Mouse (Mus musculus) mouse trophoblast stem cell (cell line): ENCODE data around the gene H2-T24.

Experiments
- in situ Hi-C, 2 experiments: fragments of 300-500 bp; cut with MseI, MboI; formaldehyde crosslinking; loops; 2 replicates in 1 of 2; 3 replicates in 1 of 2; pipeline ENCODE4 v1.15.1; 2025

The H2-T24 gene

GRCm38 (mm10) chr17:35991781-35992180 is 28.6 kb downstream of the H2-T24 start:
- in situ Hi-C loops = loop anchor here (5.0 kb wide), 1 partner anchor 54 kb away; no protein-coding TSS in a partner anchor

DNA sequence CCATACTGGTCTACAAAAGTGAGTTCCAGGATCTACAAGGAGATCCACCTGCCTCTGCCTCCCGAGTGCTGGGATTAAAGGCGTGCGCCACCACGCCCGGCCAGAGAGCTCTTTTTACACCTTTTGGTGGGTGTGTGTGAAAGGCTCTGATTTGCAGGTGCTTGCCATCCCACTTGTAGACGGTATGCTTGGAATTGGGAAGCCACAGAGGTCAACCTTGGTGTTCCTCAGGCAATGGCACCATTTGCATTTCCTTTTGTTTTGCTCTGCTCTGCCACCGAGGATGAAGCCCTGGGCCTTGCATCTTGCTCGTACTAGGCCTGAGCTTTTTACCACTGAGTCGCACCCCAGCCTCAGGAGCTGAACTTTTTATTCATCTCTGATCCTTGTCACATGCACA is 38.6 kb downstream of the H2-T24 start:
- in situ Hi-C loops = no loop called here

DNA sequence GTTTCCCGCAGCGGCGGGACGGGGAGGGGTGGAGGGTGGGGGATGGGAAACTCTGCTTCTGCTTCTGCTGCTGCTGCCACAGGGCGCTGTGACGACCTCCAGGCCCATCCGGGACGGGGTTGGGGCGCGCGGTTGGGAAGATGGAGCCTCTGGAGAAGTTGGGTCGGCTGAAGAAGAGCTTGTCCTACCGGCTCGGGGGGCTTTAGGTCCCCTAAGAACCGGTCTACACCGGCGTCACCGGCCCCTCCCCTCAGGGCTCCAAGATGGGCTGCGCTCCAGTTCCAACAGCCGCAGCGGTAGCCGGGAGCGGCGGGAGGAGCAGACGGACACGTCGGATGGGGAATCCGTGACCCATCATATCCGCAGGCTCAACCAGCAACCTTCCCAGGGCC is 40.0 kb downstream of the H2-T24 start:
- in situ Hi-C loops = no loop called here

- in situ Hi-C loops = no loop called here
Observed at GRCm38 (mm10) chr17:35979401-35980362, 40.7 kb downstream of the H2-T24 start, which contains the start of the genes Gnl1 and Prr3. TSS of gene Gnl1 (plus strand) at chr17:35979851. TSS of gene Prr3 (minus strand) at chr17:35980236.

- in situ Hi-C loops = no loop called here
Observed at GRCm38 (mm10) chr17:35978811-35979400, 41.5 kb downstream of the H2-T24 start.

DNA sequence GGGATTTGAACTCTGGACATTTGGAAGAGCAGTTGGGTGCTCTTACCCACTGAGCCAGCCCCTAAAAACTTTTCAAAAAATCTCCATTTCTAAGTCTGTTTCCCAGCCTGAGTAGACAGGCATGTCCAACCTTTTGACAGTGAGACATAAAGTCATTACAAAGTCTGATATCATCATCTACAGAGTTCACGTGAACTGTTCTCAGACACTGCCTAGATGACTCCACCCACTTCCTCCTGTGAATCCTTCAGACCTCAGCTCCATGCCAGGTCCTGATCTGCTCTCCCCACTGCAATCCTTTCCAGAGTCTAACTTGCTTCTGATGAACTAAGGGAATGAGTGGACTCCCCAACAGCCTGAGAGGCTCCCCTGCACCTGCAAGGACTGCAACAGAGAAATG is 48.2 kb downstream of the H2-T24 start:
- in situ Hi-C loops = no loop called here

DNA sequence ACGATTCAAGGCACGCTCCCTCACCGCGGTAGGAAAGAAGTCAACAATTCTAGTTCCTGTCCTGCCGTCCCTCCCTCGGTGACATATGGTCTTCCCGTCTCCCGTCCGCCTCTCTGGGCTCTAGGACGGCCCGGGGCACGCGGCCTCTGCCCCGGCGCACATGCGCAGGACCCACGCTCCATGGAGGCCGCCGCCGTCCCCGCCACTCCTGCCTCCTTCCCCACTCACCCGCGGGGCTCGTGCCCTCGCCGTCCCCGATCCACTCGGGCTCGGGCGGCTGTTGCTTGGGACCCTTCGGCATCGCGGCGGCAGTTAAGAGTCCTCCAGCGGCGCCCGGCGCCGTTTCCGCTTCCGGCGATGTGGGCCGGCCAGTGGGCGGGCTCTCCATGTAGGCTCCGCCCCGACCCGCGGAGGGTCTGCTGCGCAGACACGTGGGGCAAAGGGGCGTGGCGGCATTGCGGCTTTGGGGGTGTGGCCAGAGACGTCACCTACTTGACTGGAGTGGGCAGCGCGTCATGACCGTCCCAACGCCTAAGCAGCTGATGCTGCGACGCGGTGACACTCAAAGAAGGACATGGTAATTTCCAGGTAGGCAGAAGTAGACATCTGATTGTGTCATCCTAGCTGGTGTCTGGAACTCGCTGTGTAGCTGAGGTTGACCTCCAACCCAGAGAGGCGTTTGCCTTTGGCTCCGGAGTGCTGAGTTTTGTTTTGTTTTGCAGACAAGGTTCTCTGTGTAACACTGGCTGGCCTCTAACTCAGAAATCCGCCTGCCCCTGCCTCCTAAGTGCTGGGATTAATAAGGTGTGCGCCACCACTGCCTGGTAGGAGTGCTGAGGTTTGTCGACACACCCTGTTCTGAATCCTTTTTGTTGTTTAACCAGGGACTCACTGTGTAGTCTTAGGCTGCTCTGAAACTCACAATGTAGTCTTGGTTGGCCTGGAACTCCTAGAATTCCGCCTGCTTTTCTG is 50.7 kb downstream of the H2-T24 start, which contains the start of gene Abcf1:
Gene Abcf1 (minus strand): TSS at position 344 of the 972 bp plus-strand sequence.
- in situ Hi-C loops = no loop called here

- in situ Hi-C loops = no loop called here
Observed at GRCm38 (mm10) chr17:35967621-35968020, 52.7 kb downstream of the H2-T24 start.

DNA sequence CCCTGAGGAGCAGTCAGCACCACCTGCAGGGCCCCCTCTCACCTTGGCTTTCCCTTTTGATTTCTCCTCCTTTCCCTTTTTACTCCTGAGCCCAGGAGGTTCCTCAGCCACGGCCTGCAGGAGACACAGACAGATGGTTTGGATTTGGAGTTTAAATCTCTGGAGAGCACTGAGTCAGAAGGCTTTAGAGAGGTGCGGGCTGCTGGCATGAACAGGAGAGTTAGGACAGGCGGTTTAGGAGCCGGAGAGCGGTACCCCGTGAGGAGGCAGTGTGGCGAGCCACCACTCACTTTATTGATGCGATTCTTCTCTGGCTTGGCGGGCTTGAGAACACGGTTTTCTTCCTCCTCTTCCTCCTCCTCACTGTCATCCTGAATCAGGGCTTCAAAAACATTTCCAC is 57.1 kb downstream of the H2-T24 start:
- in situ Hi-C loops = no loop called here

- in situ Hi-C loops = no loop called here
Observed at GRCm38 (mm10) chr17:35958533-35959223, 61.7 kb downstream of the H2-T24 start.
